Mouse (Mus musculus): Measurements from ENCODE around the gene Gcc2. TPM values are rescaled to one million over a fixed set of nuclear protein-coding genes. Genes with fewer than 3 reads are reported as not detected.
A peak's percentile ranks its signal among the peaks of the same experiment; 100 is the strongest.

Gcc2 gene
- polyA plus RNA-seq, 1 experiment, result 22.5 TPM

DNA sequence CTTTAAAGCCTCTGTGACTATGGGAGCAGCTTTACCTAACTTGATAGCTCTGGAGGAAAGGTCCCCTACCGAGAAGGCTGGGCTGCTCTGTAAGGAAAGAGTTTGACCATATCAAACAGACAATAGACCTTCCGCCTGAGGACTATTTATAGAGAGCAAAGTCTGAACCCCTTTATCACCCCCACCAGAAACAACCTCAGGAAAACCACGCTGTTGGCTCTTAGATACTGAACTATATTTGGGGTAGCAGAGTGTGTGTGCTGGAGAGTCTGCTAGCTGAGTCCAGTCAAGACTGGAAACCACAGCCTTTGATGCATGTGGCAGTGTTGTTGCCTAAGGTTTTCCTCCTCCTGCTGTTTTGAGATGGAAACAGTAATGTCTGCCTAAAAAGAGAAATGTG lies 99.3 kb downstream of the Gcc2 start:
- no peaks in the 10 kb centered on the region for H3K9me3 ChIP-seq (replicated peaks; ENCODE audit: control insufficient read depth, insufficient read depth, low read length, poor library complexity, severe bottlenecking)
- no peak overlapping the region for H3K9ac ChIP-seq (ENCODE audit: low read depth, poor library complexity, severe bottlenecking)
- H3K4me1 ChIP-seq (ENCODE audit: control insufficient read depth, insufficient read depth, low read length), result peaks cover 4% of the 10 kb centered on the region
- H3K27me3 ChIP-seq (ENCODE audit: control insufficient read depth, insufficient read depth, low read length, poor library complexity, severe bottlenecking), result no peaks in the 10 kb centered on the region
- no peak for TF ChIP-seq EP300 (IDR thresholded peaks at IDR 0.05; ENCODE audit: insufficient read depth, low read depth, low read length)
- 0 out of 2 replicates have a peak overlapping the region, but pooled peaks have one; percentile 19 for H3K27ac ChIP-seq (ENCODE audit: insufficient read depth, low read length)
- peaks cover 3% of the 10 kb centered on the region; the same call in 1 of the 2 replicates for H3K36me3 ChIP-seq (ENCODE audit: control insufficient read depth, insufficient read depth, low read length, poor library complexity, severe bottlenecking)
- no peak overlapping the region for H3K4me3 ChIP-seq (ENCODE audit: low read depth, low read length)

Other genes with a start within 250 kb of the Gcc2 start
- gene AW822073, start 30.6 kb upstream of the Gcc2 start, polyA plus RNA-seq (2011; ENCODE audit: insufficient read depth, insufficient read length, low read depth, missing spikeins), result not detected in 2 replicates
- gene Duxf3, start 22.8 kb upstream of the Gcc2 start, polyA plus RNA-seq (2011; ENCODE audit: insufficient read depth, insufficient read length, low read depth, missing spikeins), result not detected in 2 replicates
- not detected in 2 replicates for gene Gm4981, start 18.8 kb upstream of the Gcc2 start, polyA plus RNA-seq (2011; ENCODE audit: insufficient read depth, insufficient read length, low read depth, missing spikeins)
- gene Lims1, start 68.0 kb downstream of the Gcc2 start, polyA plus RNA-seq (2011; ENCODE audit: insufficient read depth, insufficient read length, low read depth, missing spikeins), result 58.2 and 58.5 TPM in 2 replicates
- 102 and 114 TPM in 2 replicates for gene Ranbp2, start 191.4 kb downstream of the Gcc2 start, polyA plus RNA-seq (2011; ENCODE audit: insufficient read depth, insufficient read length, low read depth, missing spikeins)
- gene Ccdc138, start 242.5 kb downstream of the Gcc2 start, polyA plus RNA-seq (2011; ENCODE audit: insufficient read depth, insufficient read length, low read depth, missing spikeins), result 19.3 TPM in 2 replicates